Comparison of ENCODE assay signal across 10 mouse cellular contexts in genomic region chr16:91896426-91896830, GRCm38 (mm10).
A peak's percentile ranks its signal among the peaks of the same experiment; 100 is the strongest.
DNase-seq lines count a peak whose midpoint lies in the region; ATAC-seq lines count a peak whose summit lies in the region.
"Had no signal": no experiment of that assay in that cellular context is flagged by ENCODE, and none has a peak within 500 bp of the region (broad histone marks: within the 10 kb centered on the region; RNA-seq: fewer than 3 reads in every experiment).

No protein-coding gene starts in this region.

- no peak for ATAC-seq in midbrain, embryonic 14.5 days (ENCODE audit: low FRiP score, low TSS enrichment)
- no peak for ATAC-seq in midbrain, embryonic 13.5 days
- ATAC-seq in embryonic facial prominence, embryonic 13.5 days (ENCODE audit: insufficient number of reproducible peaks, insufficient read depth, low FRiP score, low TSS enrichment, low read depth) = no peak
- ATAC-seq: liver, postnatal 0 days had no signal

- WGBS in midbrain, embryonic 14.5 days = 74% methylated on average over 6 of the region's 6 CpGs
- WGBS in midbrain, embryonic 13.5 days = 73% methylated on average over 6 of the region's 6 CpGs
- WGBS in embryonic facial prominence, embryonic 13.5 days = 43% methylated on average over 6 of the region's 6 CpGs

- H3K4me2 ChIP-seq in midbrain, embryonic 14.5 days (ENCODE audit: low read length) = no peak overlapping the region
- H3K4me2 ChIP-seq in midbrain, embryonic 13.5 days (replicated peaks) = no peak overlapping the region
- no peak overlapping the region for H3K4me2 ChIP-seq in embryonic facial prominence, embryonic 13.5 days

- no peaks in the 10 kb centered on the region for H3K9me3 ChIP-seq in midbrain, embryonic 14.5 days (ENCODE audit: control insufficient read depth, low read length)
- H3K9me3 ChIP-seq in midbrain, embryonic 13.5 days = no peaks in the 10 kb centered on the region
- H3K9me3 ChIP-seq in embryonic facial prominence, embryonic 13.5 days = no peaks in the 10 kb centered on the region

- H3K4me3 ChIP-seq in midbrain, embryonic 14.5 days (replicated peaks; ENCODE audit: low read depth, low read length) = no peak overlapping the region
- H3K4me3 ChIP-seq in midbrain, embryonic 13.5 days (replicated peaks) = no peak overlapping the region
- no peak overlapping the region for H3K4me3 ChIP-seq in embryonic facial prominence, embryonic 13.5 days

- H3K9ac ChIP-seq in midbrain, embryonic 14.5 days (replicated peaks; ENCODE audit: low read length) = no peak overlapping the region
- H3K9ac ChIP-seq in midbrain, embryonic 13.5 days (replicated peaks) = no peak overlapping the region
- no peak overlapping the region for H3K9ac ChIP-seq in embryonic facial prominence, embryonic 13.5 days
- H3K9ac ChIP-seq: liver, postnatal 0 days had no signal

- H3K4me1 ChIP-seq in midbrain, embryonic 14.5 days (ENCODE audit: control insufficient read depth, insufficient read depth, low read length) = peaks cover 4% of the 10 kb centered on the region; the same call in 1 of the 2 replicates
- H3K4me1 ChIP-seq in midbrain, embryonic 13.5 days (replicated peaks) = peaks cover 9% of the 10 kb centered on the region; the same call in 1 of the 2 replicates
- peaks cover 27% of the 10 kb centered on the region for H3K4me1 ChIP-seq in embryonic facial prominence, embryonic 13.5 days

- H3K27me3 ChIP-seq in midbrain, embryonic 14.5 days (ENCODE audit: control insufficient read depth, insufficient read depth, low read length) = no peaks in the 10 kb centered on the region
- H3K27me3 ChIP-seq in midbrain, embryonic 13.5 days = no peaks in the 10 kb centered on the region
- H3K27me3 ChIP-seq in embryonic facial prominence, embryonic 13.5 days = no peaks in the 10 kb centered on the region

- H3K36me3 ChIP-seq in midbrain, embryonic 14.5 days (ENCODE audit: control insufficient read depth, insufficient read depth, low read length) = peaks cover 61% of the 10 kb centered on the region
- peaks cover 59% of the 10 kb centered on the region for H3K36me3 ChIP-seq in midbrain, embryonic 13.5 days
- no peaks in the 10 kb centered on the region for H3K36me3 ChIP-seq in embryonic facial prominence, embryonic 13.5 days

- H3K27ac ChIP-seq in midbrain, embryonic 14.5 days (replicated peaks; ENCODE audit: low read depth, low read length) = peak overlapping the region; percentile 13; the same call in 1 of the 2 replicates
- H3K27ac ChIP-seq in midbrain, embryonic 13.5 days = no peak overlapping the region
- H3K27ac ChIP-seq in embryonic facial prominence, embryonic 13.5 days = peak overlapping the region; percentile 87

- peak; percentile 42 for DNase-seq in midbrain, embryonic 14.5 days
- peak; percentile 70 to 74 for DNase-seq in layer of hippocampus, postnatal 36 days
- DNase-seq in right cerebral cortex, postnatal 4 days = peak; percentile 87
- DNase-seq in urinary bladder, postnatal 36 days (ENCODE audit: low spot score in 2 of 2) = no peak
- no peak for DNase-seq in lung, postnatal 4 days
- no peak for DNase-seq in adrenal gland, postnatal 4 days (ENCODE audit: low spot score in 2 of 2)
- DNase-seq: kidney, adult 2 months; liver, postnatal 0 days had no signal

Comparison
In these comparisons a context has a peak if more than half of its experiments do, and no peak if none do; other contexts are left out.
1. DNase-seq: peak in midbrain, embryonic 14.5 days (single experiment), layer of hippocampus, postnatal 36 days (2 of 2) and right cerebral cortex, postnatal 4 days (single experiment); none in urinary bladder, postnatal 36 days (0 of 2), lung, postnatal 4 days (0 of 2) and adrenal gland, postnatal 4 days (0 of 2).